Comparison of ENCODE assay signal across 8 mouse cellular contexts in the genomic region with DNA sequence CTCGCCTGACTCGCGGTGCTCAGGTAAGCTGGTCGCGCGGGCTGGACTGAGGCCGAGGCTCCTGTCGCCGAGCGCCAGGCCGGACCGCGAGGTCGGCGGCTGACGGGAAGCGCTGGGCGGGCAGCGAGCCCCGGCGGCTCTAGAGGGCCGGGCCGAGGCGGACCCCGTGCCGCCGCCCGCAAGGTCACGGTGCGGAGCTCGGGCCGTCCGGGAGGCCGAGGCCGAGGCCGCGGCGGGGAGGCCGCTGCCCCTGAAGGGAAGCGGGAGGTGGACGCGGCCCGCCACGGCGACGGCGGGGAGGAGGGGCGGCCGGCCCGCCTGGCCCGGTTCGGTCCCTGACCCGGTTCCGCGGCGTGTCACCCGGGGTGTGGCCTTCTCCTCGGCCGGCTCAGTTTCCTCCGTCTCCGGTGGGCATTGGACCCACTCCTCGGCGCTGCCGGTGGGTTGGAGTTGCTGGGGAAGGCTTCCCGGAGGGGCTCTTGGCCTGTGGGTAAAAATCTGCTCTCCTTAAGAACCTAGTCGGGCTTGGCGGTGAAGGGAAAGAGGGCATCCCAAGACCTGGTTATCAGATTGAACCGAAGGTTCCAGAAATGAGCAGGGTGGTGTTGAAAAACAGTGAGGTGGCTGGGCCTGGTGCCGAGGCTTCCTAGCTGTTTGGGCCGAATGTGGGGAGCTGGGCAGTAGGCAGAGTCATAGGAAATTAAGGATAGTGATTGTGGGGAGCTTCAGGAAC. TPM values are rescaled to one million over a fixed set of nuclear protein-coding genes. Genes with fewer than 3 reads are reported as not detected.
A peak's percentile ranks its signal among the peaks of the same experiment; 100 is the strongest.
DNase-seq lines count a peak whose midpoint lies in the region; ATAC-seq and TF ChIP-seq lines count a peak whose summit lies in the region.

No protein-coding gene starts in this region.

- no peaks in the 10 kb centered on the region for H3K27me3 ChIP-seq in embryonic facial prominence, embryonic 10.5 days (replicated peaks; ENCODE audit: low read depth, poor library complexity, severe bottlenecking)
- H3K27me3 ChIP-seq in heart, embryonic 14.5 days (ENCODE audit: control insufficient read depth, insufficient read depth, low read length) = no peaks in the 10 kb centered on the region
- H3K27me3 ChIP-seq in limb, embryonic 11.5 days (ENCODE audit: control insufficient read depth, insufficient read depth, low read length) = no peaks in the 10 kb centered on the region
- H3K27me3 ChIP-seq in midbrain, embryonic 16.5 days (ENCODE audit: control insufficient read depth, insufficient read depth, low read depth, low read length) = no peaks in the 10 kb centered on the region
- H3K27me3 ChIP-seq in thymus, adult 2 months (ENCODE audit: control insufficient read depth, insufficient read depth, low read length) = no peaks in the 10 kb centered on the region

- no peaks in the 10 kb centered on the region for H3K9me3 ChIP-seq in embryonic facial prominence, embryonic 10.5 days
- H3K9me3 ChIP-seq in heart, embryonic 14.5 days (ENCODE audit: control insufficient read depth, low read length) = no peaks in the 10 kb centered on the region
- H3K9me3 ChIP-seq in limb, embryonic 11.5 days (ENCODE audit: control insufficient read depth, low read length) = no peaks in the 10 kb centered on the region
- no peaks in the 10 kb centered on the region for H3K9me3 ChIP-seq in midbrain, embryonic 16.5 days (replicated peaks; ENCODE audit: control insufficient read depth, low read length, poor library complexity, severe bottlenecking)

- TF ChIP-seq POLR2A in thymus, adult 2 months (IDR thresholded peaks at IDR 0.05; ENCODE audit: control insufficient read depth, extremely low read depth, insufficient read depth, low read length, poor library complexity) = no peak

- H3K4me1 ChIP-seq in embryonic facial prominence, embryonic 10.5 days = peaks cover 34% of the 10 kb centered on the region
- H3K4me1 ChIP-seq in heart, embryonic 14.5 days (ENCODE audit: control insufficient read depth in 2 of 2, insufficient read depth in 2 of 2, low read length in 2 of 2) = peaks cover 14 to 36% of the 10 kb centered on the region in 2 experiments
- peaks cover 13% of the 10 kb centered on the region for H3K4me1 ChIP-seq in limb, embryonic 11.5 days (ENCODE audit: control insufficient read depth, insufficient read depth, low read length)
- peaks cover 26% of the 10 kb centered on the region for H3K4me1 ChIP-seq in midbrain, embryonic 16.5 days (ENCODE audit: control insufficient read depth, insufficient read depth, low read length)
- peaks cover 17% of the 10 kb centered on the region for H3K4me1 ChIP-seq in thymus, adult 2 months (replicated peaks; ENCODE audit: control insufficient read depth, insufficient read depth, low read length)

- peaks cover 8% of the 10 kb centered on the region for H3K36me3 ChIP-seq in embryonic facial prominence, embryonic 10.5 days (replicated peaks)
- peaks cover 14% of the 10 kb centered on the region for H3K36me3 ChIP-seq in heart, embryonic 14.5 days (ENCODE audit: control insufficient read depth, insufficient read depth, low read length)
- H3K36me3 ChIP-seq in limb, embryonic 11.5 days (ENCODE audit: control insufficient read depth, insufficient read depth, low read length) = no peaks in the 10 kb centered on the region; the same call in 1 of the 2 replicates
- H3K36me3 ChIP-seq in midbrain, embryonic 16.5 days (ENCODE audit: control insufficient read depth, insufficient read depth, low read length) = no peaks in the 10 kb centered on the region
- no peaks in the 10 kb centered on the region for H3K36me3 ChIP-seq in thymus, adult 2 months (ENCODE audit: control insufficient read depth, insufficient read depth, low read length)

- H3K9ac ChIP-seq in heart, embryonic 14.5 days (ENCODE audit: low read length) = peak overlapping the region; percentile 99
- peak overlapping the region; percentile 96 for H3K9ac ChIP-seq in limb, embryonic 11.5 days (ENCODE audit: low read length)
- peak overlapping the region; percentile 88 for H3K9ac ChIP-seq in midbrain, embryonic 16.5 days (ENCODE audit: low read depth, low read length)

- no peak for DNase-seq in frontal cortex, postnatal 14 days (ENCODE audit: low spot score in 2 of 2)
- peak; percentile 25 for DNase-seq in ZHBTc4 (ENCODE audit: low read depth, low spot score)
- peak; percentile 26 for DNase-seq in embryonic facial prominence, embryonic 10.5 days (ENCODE audit: low spot score)
- DNase-seq in limb, embryonic 11.5 days (ENCODE audit: low spot score) = peak; percentile 40
- DNase-seq in thymus, adult 2 months = peak; percentile 32

- ATAC-seq in frontal cortex, adult (ENCODE audit: low TSS enrichment) = peak; percentile 3; the same call in 1 of the 2 replicates
- ATAC-seq in heart, embryonic 14.5 days (ENCODE audit: insufficient number of reproducible peaks, insufficient read depth, low FRiP score, low read depth) = peak; percentile 56
- ATAC-seq in limb, embryonic 11.5 days (ENCODE audit: insufficient number of reproducible peaks, low FRiP score, low TSS enrichment, low read depth) = no peak
- no peak; the same call in 1 of the 2 replicates for ATAC-seq in midbrain, embryonic 16.5 days

- TF ChIP-seq CTCF in thymus, adult 2 months (IDR thresholded peaks at IDR 0.05; ENCODE audit: borderline replicate concordance, control insufficient read depth, extremely low read depth, insufficient read depth, low read length, poor library complexity) = 0 out of 2 replicates have a peak, but pooled peaks have one; percentile 9

- peak overlapping the region; percentile 99 for H3K4me3 ChIP-seq in embryonic facial prominence, embryonic 10.5 days
- H3K4me3 ChIP-seq in heart, embryonic 14.5 days (ENCODE audit: control insufficient read depth in 1 of 2, insufficient read depth in 1 of 2, low read depth in 1 of 2, low read length in 2 of 2) = peak overlapping the region; percentile 93 to 99
- peak overlapping the region; percentile 93 for H3K4me3 ChIP-seq in limb, embryonic 11.5 days (ENCODE audit: low read depth, low read length)
- H3K4me3 ChIP-seq in midbrain, embryonic 16.5 days (ENCODE audit: low read depth, low read length) = peak overlapping the region; percentile 95
- peak overlapping the region; percentile 92 for H3K4me3 ChIP-seq in thymus, adult 2 months (ENCODE audit: control insufficient read depth, insufficient read depth, low read length)

- under 1% methylated on average over 70 of the region's 70 CpGs for WGBS in embryonic facial prominence, embryonic 10.5 days
- under 1% methylated on average over 67 of the region's 70 CpGs for WGBS in heart, embryonic 14.5 days
- under 1% methylated on average over 70 of the region's 70 CpGs for WGBS in limb, embryonic 11.5 days
- WGBS in midbrain, embryonic 16.5 days = under 1% methylated on average over 37 of the region's 70 CpGs
- WGBS in thymus, adult 2 months = under 1% methylated on average over 70 of the region's 70 CpGs

- peak overlapping the region; percentile 88 for H3K27ac ChIP-seq in embryonic facial prominence, embryonic 10.5 days (replicated peaks)
- H3K27ac ChIP-seq in heart, embryonic 14.5 days (replicated peaks in 1 of 2; ENCODE audit: control insufficient read depth in 1 of 2, insufficient read depth in 1 of 2, low read depth in 2 of 2, low read length in 2 of 2) = peak overlapping the region; percentile 73 to 85
- H3K27ac ChIP-seq in limb, embryonic 11.5 days (replicated peaks; ENCODE audit: low read depth, low read length) = 0 out of 2 replicates have a peak overlapping the region, but pooled peaks have one; percentile 36
- H3K27ac ChIP-seq in midbrain, embryonic 16.5 days (ENCODE audit: low read length) = peak overlapping the region; percentile 86
- H3K27ac ChIP-seq in thymus, adult 2 months (ENCODE audit: control insufficient read depth, insufficient read depth, low read length) = no peak overlapping the region

- H3K4me2 ChIP-seq in heart, embryonic 14.5 days (ENCODE audit: low read length) = peak overlapping the region; percentile 84
- H3K4me2 ChIP-seq in limb, embryonic 11.5 days (ENCODE audit: low read depth, severe bottlenecking) = peak overlapping the region; percentile 77
- H3K4me2 ChIP-seq in midbrain, embryonic 16.5 days (ENCODE audit: low read length) = peak overlapping the region; percentile 82

RNA-seq across cellular contexts. Expression of gene Ube2f, which starts 0.5 kb away (rescaled TPM):
- 87.6 and 100 TPM in 2 replicates for polyA plus RNA-seq in embryonic facial prominence, embryonic 10.5 days (2016; fragmentation: Nextera tagmentation; extraction: Ambion mirVana)
- polyA plus RNA-seq in heart, embryonic 14.5 days (2014; fragmentation: Nextera tagmentation; extraction: Ambion mirVana) = 63.5 and 67.6 TPM in 2 replicates
- polyA plus RNA-seq in limb, embryonic 11.5 days (2014; fragmentation: Nextera tagmentation; extraction: Ambion mirVana) = 80.3 and 84.7 TPM in 2 replicates
- 57.0 and 59.6 TPM in 2 replicates for polyA plus RNA-seq in midbrain, embryonic 16.5 days (2015; fragmentation: Nextera tagmentation; extraction: Ambion mirVana)
- polyA plus RNA-seq in thymus, adult 2 months (2012; rRNA removed) = 32.5 and 36.7 TPM in 2 replicates

RNA-seq across cellular contexts. Expression of gene Scly, which starts 47.6 kb away (rescaled TPM):
- 16.0 and 16.5 TPM in 2 replicates for polyA plus RNA-seq in embryonic facial prominence, embryonic 10.5 days (2016; fragmentation: Nextera tagmentation; extraction: Ambion mirVana)
- 10.6 and 12.1 TPM in 2 replicates for polyA plus RNA-seq in heart, embryonic 14.5 days (2014; fragmentation: Nextera tagmentation; extraction: Ambion mirVana)
- 11.5 and 14.1 TPM in 2 replicates for polyA plus RNA-seq in limb, embryonic 11.5 days (2014; fragmentation: Nextera tagmentation; extraction: Ambion mirVana)
- 11.2 and 12.1 TPM in 2 replicates for polyA plus RNA-seq in midbrain, embryonic 16.5 days (2015; fragmentation: Nextera tagmentation; extraction: Ambion mirVana)
- polyA plus RNA-seq in thymus, adult 2 months (2012; rRNA removed) = 25.6 and 25.9 TPM in 2 replicates

Comparison
In these comparisons a context has a peak if more than half of its experiments do, and no peak if none do; other contexts are left out.
1. ATAC-seq: peak in frontal cortex, adult (single experiment) and heart, embryonic 14.5 days (single experiment); none in limb, embryonic 11.5 days (single experiment) and midbrain, embryonic 16.5 days (single experiment).
2. DNase-seq: peak in ZHBTc4 (single experiment), embryonic facial prominence, embryonic 10.5 days (single experiment), limb, embryonic 11.5 days (single experiment) and thymus, adult 2 months (single experiment); none in frontal cortex, postnatal 14 days (0 of 2).
3. Peak in every context shown above with its lines, with median percentiles within 50 percentile points of each other: H3K4me3 ChIP-seq, H3K4me2 ChIP-seq and H3K9ac ChIP-seq.